Mouse (Mus musculus) macrophage (primary cell): ENCODE results near the gene Zfp414. TPM values are rescaled to one million over a fixed set of nuclear protein-coding genes. Genes with fewer than 3 reads are reported as not detected.

Source experiments
- polyA plus RNA-seq: library from polyadenylated mRNA; stranded (reverse); fragments of 250-400 nt; gene quantifications from 3 replicates; pipeline ENCODE4 v1.2.4, GENCODE M21; 2018; ENCODE audit warnings: inconsistent platforms

Zfp414 gene
- polyA plus RNA-seq, 1 experiment from 2014 or later, result 31.8 TPM

Other genes starting within 250 kb of the Zfp414 start
- gene Zfp101, start 234.4 kb upstream of the Zfp414 start, polyA plus RNA-seq, result 3.2 to 4.0 TPM (median 3.5 TPM) in 3 replicates
- not detected in 3 replicates for gene Actl9, start 196.2 kb upstream of the Zfp414 start, polyA plus RNA-seq
- 3.1 to 10.3 TPM (median 5.1 TPM) in 3 replicates for gene Adamts10, start 104.9 kb upstream of the Zfp414 start, polyA plus RNA-seq
- gene Myo1f, start 73.4 kb upstream of the Zfp414 start, polyA plus RNA-seq, result 262 to 376 TPM (median 298 TPM) in 3 replicates
- 1.7 to 7.1 TPM (median 4.6 TPM) in 3 replicates for gene Pram1, start 9.0 kb downstream of the Zfp414 start, polyA plus RNA-seq
- gene Hnrnpm, start 57.8 kb downstream of the Zfp414 start, polyA plus RNA-seq, result 138 to 351 TPM (median 174 TPM) in 3 replicates
- 31.4 to 62.1 TPM (median 56.3 TPM) in 3 replicates for gene March2, start 89.6 kb downstream of the Zfp414 start, polyA plus RNA-seq
- gene Rab11b, start 131.4 kb downstream of the Zfp414 start, polyA plus RNA-seq, result 103 to 129 TPM (median 115 TPM) in 3 replicates
- 5.8 to 23.0 TPM (median 12.1 TPM) in 3 replicates for gene Angptl4, start 152.7 kb downstream of the Zfp414 start, polyA plus RNA-seq
- 5.5 to 10.9 TPM (median 9.8 TPM) in 3 replicates for gene Kank3, start 181.4 kb downstream of the Zfp414 start, polyA plus RNA-seq
- gene Rps28, start 195.5 kb downstream of the Zfp414 start, polyA plus RNA-seq, result 746 to 2,425 TPM (median 1,878 TPM) in 3 replicates
- gene Ndufa7, start 195.5 kb downstream of the Zfp414 start, polyA plus RNA-seq, result 105 to 236 TPM (median 213 TPM) in 3 replicates
- 2.0 to 5.0 TPM (median 4.1 TPM) in 3 replicates for gene Cd320, start 214.0 kb downstream of the Zfp414 start, polyA plus RNA-seq
- gene Gm7029, start 244.7 kb downstream of the Zfp414 start, polyA plus RNA-seq, result not detected in 3 replicates